Mouse (Mus musculus): ENCODE measurements around the gene Cdh16.

The Cdh16 gene

DNA sequence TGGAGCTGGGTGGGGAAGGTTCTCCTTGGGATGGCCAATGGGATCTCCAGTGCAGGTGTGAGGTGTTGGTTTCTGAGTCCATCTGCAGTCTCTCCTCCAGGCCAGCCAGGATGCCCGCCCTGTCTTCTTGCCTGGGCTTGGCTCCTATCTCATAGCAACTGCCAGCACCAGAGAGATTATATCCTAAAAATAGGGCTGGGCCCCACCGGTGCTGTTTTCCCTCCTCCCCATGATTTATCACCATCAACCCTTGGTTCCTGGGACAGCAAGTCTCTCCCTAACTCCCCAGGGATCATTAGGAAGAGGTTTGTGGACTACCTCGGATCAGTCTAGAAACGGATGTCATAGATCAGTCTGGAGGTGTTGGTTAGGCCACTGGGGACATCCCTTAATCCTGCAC is 11.1 kb downstream of the Cdh16 start:
- DNase-seq (ENCODE audit: low read depth, low spot score) = no peak

DNA sequence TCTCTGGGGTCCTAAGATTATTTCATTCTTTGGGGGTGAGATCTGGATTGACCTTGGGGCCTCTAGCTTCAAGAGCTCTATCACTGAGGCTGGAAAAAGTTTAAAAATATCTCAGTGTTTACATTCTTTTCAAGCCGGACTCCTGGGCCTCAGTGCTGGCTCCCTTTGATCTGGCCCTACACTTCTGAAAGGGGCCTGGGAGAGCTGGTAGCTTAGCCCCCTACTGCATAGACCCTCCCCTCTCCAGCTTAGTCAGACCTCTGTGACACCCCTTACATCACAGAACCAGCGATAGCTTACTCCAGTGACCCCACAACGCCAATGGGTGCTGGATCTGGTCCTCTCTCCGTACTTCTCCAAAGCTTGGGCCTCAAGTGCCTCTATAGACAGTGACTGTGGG is 12.6 kb downstream of the Cdh16 start:
- DNase-seq (ENCODE audit: low read depth, low spot score) = no peak

GRCm38 (mm10) chr8:104610185-104610766 is 13.9 kb downstream of the Cdh16 start:
- DNase-seq (ENCODE audit: low read depth, low spot score) = no peak

DNA sequence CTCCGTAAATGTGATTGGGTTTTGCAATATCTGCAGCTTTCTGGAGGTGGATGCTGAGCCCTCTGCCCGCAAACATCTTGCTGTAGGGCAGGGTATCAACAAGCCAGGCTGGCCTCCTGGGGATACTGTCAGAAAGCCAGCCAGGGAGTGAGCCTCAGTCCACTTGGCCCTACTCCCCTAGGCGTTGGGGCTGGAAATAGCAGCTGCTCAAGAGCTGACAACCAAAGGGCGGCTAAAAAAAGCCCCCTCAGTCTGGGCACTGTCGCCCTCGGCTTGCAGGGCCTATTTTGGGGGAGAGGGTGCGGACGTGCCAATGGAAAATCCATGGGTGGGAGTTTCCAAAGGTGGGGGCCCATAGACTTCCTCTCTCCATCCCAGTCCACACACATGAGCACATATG is 15.0 kb downstream of the Cdh16 start:
- no peak for DNase-seq (ENCODE audit: low read depth, low spot score)

DNA sequence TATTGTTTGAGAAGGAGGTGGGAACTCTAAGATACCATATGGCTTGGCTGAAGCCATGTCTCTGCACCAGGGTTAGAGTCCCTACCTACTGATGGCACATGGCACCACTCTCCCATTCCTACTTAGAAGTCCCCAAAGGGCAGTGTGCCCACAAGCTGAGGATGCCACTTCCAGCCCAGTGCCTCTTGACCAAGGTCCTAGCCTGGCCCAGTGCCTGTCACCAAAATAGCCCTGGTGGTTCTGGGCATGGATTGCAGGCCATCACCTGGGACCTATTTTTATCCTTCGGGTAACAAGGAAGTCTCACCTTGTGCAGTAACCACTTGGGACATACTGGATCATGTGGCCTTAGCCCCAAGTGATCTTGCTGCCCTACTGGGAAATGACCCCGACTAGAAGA is 16.3 kb downstream of the Cdh16 start:
- no peak for DNase-seq (ENCODE audit: low read depth, low spot score)

GRCm38 (mm10) chr8:104606329-104606728 is 17.9 kb downstream of the Cdh16 start:
- DNase-seq (ENCODE audit: low read depth, low spot score) = no peak

GRCm38 (mm10) chr8:104603245-104603593 is 21.0 kb downstream of the Cdh16 start:
- DNase-seq (ENCODE audit: low read depth, low spot score) = no peak

DNA sequence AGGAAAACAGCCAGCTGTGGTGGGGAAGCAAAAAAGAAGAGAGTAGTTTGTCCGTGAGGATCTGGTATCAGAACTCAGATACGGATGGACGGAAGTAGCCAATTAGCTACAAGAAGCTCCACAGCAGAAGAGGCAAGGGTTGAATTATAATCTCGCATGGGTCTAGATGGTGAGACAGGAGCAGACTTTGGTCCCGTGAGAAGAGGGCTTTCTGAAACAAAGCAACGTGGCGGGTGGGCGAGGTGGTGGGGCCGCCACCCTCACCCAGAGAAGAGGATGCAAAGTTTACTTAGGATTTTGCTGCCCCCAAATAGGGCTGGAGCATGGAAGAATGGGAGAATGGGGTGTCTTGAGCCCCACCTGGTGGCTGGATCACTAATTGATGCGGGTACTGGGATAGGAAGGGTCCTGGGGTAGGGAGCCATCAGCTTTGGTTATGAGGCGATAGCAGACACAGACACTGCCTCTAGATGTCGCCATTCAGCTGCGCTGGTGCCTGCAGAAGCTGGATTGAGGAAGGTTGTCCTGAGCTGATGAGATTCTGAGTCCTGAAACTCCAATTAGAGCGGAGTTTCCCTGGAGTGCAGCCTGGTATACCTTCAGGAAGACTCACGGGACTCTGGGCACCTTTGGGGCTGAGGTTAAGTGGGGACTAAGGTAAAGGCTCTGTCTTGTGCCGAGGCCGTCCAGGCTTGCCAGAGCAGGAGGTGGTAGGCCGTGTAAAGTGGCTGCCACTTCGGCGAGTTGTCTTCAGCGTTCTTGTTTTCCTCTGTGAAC is 21.5 kb downstream of the Cdh16 start:
- DNase-seq (ENCODE audit: low read depth, low spot score) = peak; percentile 85

- DNase-seq (ENCODE audit: low read depth, low spot score) = no peak
Observed at GRCm38 (mm10) chr8:104601941-104602371, 22.2 kb downstream of the Cdh16 start.

DNA sequence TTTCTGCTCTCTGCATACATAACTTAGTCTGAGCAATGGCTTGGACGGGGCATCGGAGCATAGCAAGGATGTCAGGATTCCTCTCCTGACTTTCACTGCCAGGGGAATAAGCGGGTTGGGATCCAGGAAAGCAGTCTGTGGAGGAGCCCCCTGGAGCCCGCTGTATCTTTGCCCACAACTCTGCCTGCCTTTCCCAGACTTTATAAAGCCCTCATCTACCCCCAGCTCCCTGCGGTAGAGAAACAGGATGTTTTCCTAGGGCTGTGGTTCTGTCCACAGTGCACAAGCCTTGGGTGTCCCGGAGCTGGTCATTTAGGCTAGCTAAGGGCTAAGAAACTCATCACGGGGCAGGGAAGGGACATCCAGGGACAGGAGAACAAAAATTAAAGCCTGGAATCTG is 22.8 kb downstream of the Cdh16 start:
- no peak for DNase-seq (ENCODE audit: low read depth, low spot score)

DNA sequence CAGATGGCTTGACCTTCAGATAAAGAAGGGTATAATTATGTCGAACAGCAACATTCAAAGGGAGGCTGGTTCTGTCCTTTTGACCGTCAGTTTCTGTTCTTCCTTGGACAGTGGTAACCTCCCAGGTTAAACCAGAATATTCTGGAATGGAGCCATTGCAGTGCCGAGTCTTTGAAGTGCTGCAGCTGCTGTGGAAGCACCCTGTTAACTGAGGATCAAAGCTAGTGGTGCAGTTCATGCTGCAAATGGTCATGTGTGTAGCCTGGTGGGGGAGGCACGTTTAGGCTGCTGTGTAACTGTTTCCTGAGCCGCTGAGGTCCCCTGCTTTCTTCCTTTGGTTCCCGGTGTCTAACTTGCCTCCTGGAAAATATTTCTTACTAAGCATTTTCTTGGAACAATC is 25.7 kb downstream of the Cdh16 start:
- DNase-seq (ENCODE audit: low read depth, low spot score) = no peak

GRCm38 (mm10) chr8:104597656-104598055 is 26.5 kb downstream of the Cdh16 start:
- no peak for DNase-seq (ENCODE audit: low read depth, low spot score)

DNA sequence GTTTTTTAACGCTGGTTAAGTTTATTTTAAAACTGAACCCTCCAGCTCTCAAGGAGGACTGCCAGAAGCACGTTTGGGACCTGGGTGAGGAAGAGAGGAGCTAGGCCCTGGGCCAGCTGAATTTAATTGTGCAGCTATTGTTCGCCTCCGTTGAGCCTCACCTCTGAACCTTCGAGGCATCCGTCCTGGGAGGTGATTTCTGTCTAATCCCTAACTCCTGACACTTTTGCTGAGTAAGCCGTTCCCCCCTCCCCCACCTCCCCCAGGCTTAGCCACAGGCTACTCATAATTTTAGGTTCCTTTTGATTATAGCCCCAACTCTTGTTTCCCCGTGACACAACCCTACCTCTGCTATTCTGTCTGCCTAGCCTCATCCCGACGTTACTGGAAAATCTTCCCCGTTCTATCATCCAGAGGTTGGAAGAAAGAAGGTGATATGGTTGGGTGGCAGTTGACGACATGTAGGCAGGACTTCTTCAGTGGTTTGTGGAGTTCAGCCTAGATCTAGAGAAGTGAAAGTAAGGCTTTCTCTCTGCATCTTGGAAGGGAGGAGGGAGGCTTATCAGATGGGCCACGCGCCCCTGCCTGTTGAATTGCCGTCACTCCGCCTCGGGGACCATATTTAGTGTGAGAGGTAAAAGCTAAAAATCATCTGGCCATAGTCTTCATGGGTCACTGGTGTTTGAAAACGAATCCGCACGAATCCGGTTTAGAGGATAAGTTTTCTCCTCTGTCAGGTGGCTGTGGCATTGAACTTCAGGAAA is 28.2 kb downstream of the Cdh16 start:
- no peak for DNase-seq (ENCODE audit: low read depth, low spot score)

GRCm38 (mm10) chr8:104594611-104595362 is 29.4 kb downstream of the Cdh16 start:
- no peak for DNase-seq (ENCODE audit: low read depth, low spot score)

DNA sequence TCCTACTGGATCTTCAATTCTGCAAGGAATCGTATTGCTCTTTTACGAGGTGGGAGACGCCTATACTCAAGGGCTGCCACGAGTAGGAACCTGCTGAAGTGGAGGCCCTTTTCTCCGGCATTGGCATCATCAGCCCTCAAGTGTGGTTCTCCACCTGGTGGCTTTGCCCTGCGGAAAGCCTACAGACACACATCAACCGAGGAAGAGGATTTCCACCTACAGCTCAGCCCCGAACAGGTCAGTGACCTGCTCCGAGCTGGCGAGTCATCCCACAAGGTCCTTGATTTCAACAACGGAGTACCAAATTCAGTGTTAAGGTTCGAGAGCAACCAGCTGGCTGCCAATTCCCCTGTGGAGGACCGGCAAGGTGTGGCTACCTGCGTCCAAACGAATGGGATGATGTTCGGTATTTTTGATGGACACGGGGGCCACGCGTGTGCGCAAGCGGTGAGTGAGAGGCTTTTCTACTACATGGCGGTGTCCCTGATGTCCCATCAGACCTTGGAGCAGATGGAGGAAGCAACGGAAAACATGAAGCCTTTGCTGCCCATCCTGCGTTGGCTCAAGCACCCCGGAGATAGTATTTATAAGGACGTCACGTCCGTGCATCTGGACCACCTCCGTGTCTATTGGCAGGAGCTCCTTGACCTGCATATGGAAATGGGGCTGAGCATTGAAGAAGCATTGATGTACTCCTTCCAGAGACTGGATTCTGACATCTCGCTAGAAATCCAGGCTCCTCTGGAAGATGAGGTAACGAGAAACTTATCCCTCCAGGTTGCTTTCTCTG is 30.5 kb downstream of the Cdh16 start:
- no peak for DNase-seq (ENCODE audit: low read depth, low spot score)

GRCm38 (mm10) chr8:104592566-104592965 is 31.6 kb downstream of the Cdh16 start:
- no peak for DNase-seq (ENCODE audit: low read depth, low spot score)

DNA sequence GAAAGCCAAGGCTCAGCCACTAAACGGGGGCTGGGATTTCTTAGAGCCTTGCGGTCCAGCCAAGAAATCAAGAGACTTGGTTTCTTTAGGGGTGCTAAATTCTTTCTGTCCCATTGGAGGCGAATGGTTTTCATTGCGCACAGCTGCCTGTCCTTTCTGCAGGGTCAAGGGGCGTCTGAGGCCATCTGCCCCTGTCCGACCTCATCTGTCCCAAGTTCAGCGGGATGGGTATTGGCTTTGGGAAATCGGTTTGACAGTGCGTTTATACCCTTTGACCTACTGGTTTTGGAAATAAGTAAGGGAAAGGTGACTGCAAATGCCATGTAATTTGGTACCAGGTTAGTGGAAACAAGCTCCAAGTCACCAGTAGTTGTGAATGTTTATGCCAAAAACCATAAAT is 32.3 kb downstream of the Cdh16 start:
- no peak for DNase-seq (ENCODE audit: low read depth, low spot score)

DNA sequence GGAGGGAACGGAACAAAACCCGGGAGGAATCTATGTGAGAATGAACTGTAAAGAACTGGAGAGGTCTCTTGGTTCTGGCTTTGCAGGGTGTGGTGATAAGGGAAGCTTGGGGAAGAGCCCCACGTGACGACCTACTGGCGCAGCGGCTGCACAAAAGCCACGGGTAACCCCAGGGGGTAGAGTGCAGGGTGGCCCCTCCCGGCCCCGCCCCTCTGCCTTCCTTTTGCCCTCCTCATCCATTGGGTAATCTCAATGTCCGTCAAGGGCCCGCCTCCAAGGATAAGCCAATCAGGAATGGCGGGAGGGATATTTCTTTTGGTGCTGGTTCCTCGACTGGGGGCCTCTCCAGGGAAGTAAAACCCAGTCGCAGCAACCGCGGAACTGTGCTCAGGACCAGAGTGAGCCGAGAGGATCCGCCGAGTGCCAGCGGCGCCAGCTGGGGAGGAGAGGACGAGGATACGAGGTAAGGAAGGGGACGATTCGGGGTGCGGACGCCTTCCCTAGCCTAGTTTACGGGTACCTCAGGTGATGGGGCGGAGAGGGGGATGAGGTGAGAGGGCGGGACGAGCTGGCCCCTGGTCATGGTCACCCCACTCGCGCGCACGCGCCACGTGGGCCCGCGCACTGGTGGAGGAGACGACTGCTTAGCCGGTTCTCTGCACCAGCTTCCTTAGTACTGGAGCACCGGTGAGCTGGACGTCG is 32.9 kb downstream of the Cdh16 start, which contains the start of gene Pdp2:
TSS of gene Pdp2 (plus strand) at position 319 of the 702 bp plus-strand sequence.
- peak; percentile 88 for DNase-seq (ENCODE audit: low read depth, low spot score)

GRCm38 (mm10) chr8:104590284-104590683 is 33.9 kb downstream of the Cdh16 start:
- no peak for DNase-seq (ENCODE audit: low read depth, low spot score)

- no peak for DNase-seq (ENCODE audit: low read depth, low spot score)
Observed at GRCm38 (mm10) chr8:104584522-104584921, 39.7 kb downstream of the Cdh16 start.

All from embryo, embryonic 11.5 days (tissue).